Mouse (Mus musculus) G1E (cell line): ENCODE measurements around the gene Plxnd1. TPM values are rescaled to one million over a fixed set of nuclear protein-coding genes. Genes with fewer than 3 reads are reported as not detected.

Experiments used
- ATAC-seq: 2 replicates; pipeline ENCODE4 v1.8.0; 2016; ENCODE audit warnings: mild to moderate bottlenecking; ENCODE audit not compliant: insufficient number of reproducible peaks, poor library complexity, low FRiP score, severe bottlenecking; ENCODE audit errors: extremely low read depth
- DNase-seq: peaks from one replicate; pipeline ENCODE4 v3.0.0; 2012; ENCODE audit warnings: low spot score
- H3K27me3 ChIP-seq: 2 replicates; pipeline ENCODE4 v1.6.1; 2012; ENCODE audit warnings: mild to moderate bottlenecking, low read length, inconsistent platforms; ENCODE audit not compliant: insufficient read depth
- H3K36me3 ChIP-seq: replicated peaks from 2 replicates; pipeline ENCODE3; 2012; ENCODE audit warnings: mild to moderate bottlenecking, inconsistent platforms
- H3K4me1 ChIP-seq: 2 replicates; pipeline ENCODE4 v1.6.1; 2012; ENCODE audit warnings: low read depth, low read length, inconsistent platforms, mixed read lengths; ENCODE audit not compliant: insufficient read depth
- H3K4me3 ChIP-seq: 2 replicates; pipeline ENCODE4 v1.5.1; 2012; ENCODE audit warnings: low read depth, mild to moderate bottlenecking, inconsistent platforms, low read length, moderate library complexity, mixed read lengths
- H3K9me3 ChIP-seq: replicated peaks from 2 replicates; pipeline ENCODE4 v1.6.1; 2012; ENCODE audit warnings: inconsistent platforms
- CTCF ChIP-seq: IDR thresholded peaks from 2 replicates; pipeline ENCODE4 v1.5.1; 2012; ENCODE audit warnings: low read depth, low read length, inconsistent platforms, mixed read lengths
- GATA1 ChIP-seq: IDR thresholded peaks from 2 replicates; pipeline ENCODE4 v1.6.1; 2012; ENCODE audit warnings: borderline replicate concordance, low read length, inconsistent platforms, mixed read lengths
- GATA2 ChIP-seq: IDR thresholded peaks from 2 replicates; pipeline ENCODE4 v1.6.1; 2012; ENCODE audit warnings: low read depth, low read length, inconsistent platforms, borderline replicate concordance
- POLR2AphosphoS5 ChIP-seq: IDR thresholded peaks from 2 replicates; pipeline ENCODE4 v1.6.1; 2012; ENCODE audit warnings: low read depth, low read length, inconsistent platforms; ENCODE audit not compliant: insufficient replicate concordance
- TAL1 ChIP-seq: conservative IDR thresholded peaks from 2 replicates; pipeline ENCODE4 v1.6.1; 2012; ENCODE audit warnings: low read depth, low read length, inconsistent platforms, mixed read lengths
- polyA plus RNA-seq: library from polyadenylated mRNA; stranded (reverse); fragments of >175 nt; gene quantifications from 2 replicates; pipeline ENCODE4 v1.2.3, GENCODE M21; 2012
- total RNA-seq, 2 experiments: library from RNA; stranded (forward) in 1 of 2; stranded (reverse) in 1 of 2; fragments of 200-1000 nt in 1 of 2; fragments of >200 nt in 1 of 2; fragmentation: Nextera tagmentation in 1 of 2; gene quantifications; 2 replicates each; pipeline ENCODE4 v1.2.3; 2014 to 2017

Gene Plxnd1
- total and polyA plus RNA-seq, 3 experiments = 1.2 to 1.7 (median 1.5) TPM

- Histone ChIP-seq H3K4me1 (peaks cover 30% of the 10 kb centered on the region), H3K4me3 (no peak overlapping the region), H3K27me3 (peaks cover 50% of the 10 kb centered on the region), H3K36me3 (no peaks in the 10 kb centered on the region), H3K9me3 (no peaks in the 10 kb centered on the region)
- TF ChIP-seq POLR2AphosphoS5 (no peak), GATA1 (no peak), CTCF (no peak), GATA2 (no peak), TAL1 (no peak)
- ATAC-seq (no peak), DNase-seq (no peak)
These were observed 11.9 kb upstream of the Plxnd1 start for GRCm38 (mm10) chr6:116006731-116007130.

DNA sequence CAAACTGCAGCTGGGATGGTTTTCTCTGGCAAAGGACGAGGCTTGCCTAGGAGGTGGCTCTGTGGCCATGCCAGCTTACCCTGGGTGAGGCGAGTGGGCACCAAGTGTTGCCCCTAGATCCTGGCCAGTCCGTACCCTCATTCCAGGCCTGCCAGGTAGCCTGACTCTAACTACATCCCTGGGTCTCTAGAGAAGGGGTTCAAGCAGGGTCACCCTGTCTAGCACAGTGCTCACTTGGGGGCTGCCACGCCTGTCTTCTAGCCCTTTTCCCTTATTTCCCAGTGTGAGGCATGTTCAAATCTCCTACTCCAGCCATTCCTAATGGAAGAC, 11.1 kb upstream of the Plxnd1 start:
- no peaks in the 10 kb centered on the region for H3K36me3 ChIP-seq
- ATAC-seq (no peak), DNase-seq (no peak)
- H3K4me1 ChIP-seq = peaks cover 30% of the 10 kb centered on the region
- H3K4me3 ChIP-seq = no peak overlapping the region
- no peak for TF ChIP-seq GATA1
- no peak for TF ChIP-seq TAL1
- TF ChIP-seq POLR2AphosphoS5 = no peak
- TF ChIP-seq CTCF = no peak
- H3K27me3 ChIP-seq = peaks cover 53% of the 10 kb centered on the region
- no peaks in the 10 kb centered on the region for H3K9me3 ChIP-seq

- Histone ChIP-seq H3K4me3 (no peak overlapping the region), H3K36me3 (no peaks in the 10 kb centered on the region), H3K27me3 (peaks cover 56% of the 10 kb centered on the region), H3K9me3 (no peaks in the 10 kb centered on the region), H3K4me1 (peaks cover 27% of the 10 kb centered on the region)
- no peak for DNase-seq
- no peak for TF ChIP-seq POLR2AphosphoS5
- TF ChIP-seq TAL1 = no peak
- TF ChIP-seq GATA2 = no peak
- TF ChIP-seq GATA1 = no peak
- TF ChIP-seq CTCF = no peak
- ATAC-seq = no peak
These were observed 10.6 kb upstream of the Plxnd1 start for GRCm38 (mm10) chr6:116005275-116005958.

DNA sequence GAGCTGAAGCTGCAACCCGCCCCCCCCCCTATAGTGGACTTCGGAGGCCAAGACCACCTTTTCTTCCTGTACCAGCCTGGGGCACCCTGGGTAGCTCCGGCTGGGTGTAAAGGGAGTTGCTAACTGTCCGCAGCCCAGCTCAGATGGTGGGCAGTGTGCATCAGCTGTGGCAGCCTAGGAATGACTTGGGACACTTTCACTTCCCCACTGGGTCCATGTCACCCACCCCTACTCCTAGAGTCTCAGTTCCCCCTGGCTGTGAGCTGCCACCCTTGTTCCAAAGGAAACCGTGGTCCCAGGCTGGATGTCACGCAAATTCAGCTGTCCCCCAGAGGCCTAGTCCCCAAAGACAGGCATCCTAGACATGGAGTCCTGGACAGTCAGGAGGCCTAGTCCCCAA, 9.9 kb upstream of the Plxnd1 start:
- no peak overlapping the region for H3K4me3 ChIP-seq
- no peak for ATAC-seq
- no peak for DNase-seq
- peaks cover 27% of the 10 kb centered on the region for H3K4me1 ChIP-seq
- no peaks in the 10 kb centered on the region for H3K36me3 ChIP-seq
- H3K9me3 ChIP-seq = no peaks in the 10 kb centered on the region
- no peak for TF ChIP-seq GATA2
- TF ChIP-seq TAL1 = no peak
- TF ChIP-seq POLR2AphosphoS5 = no peak
- no peak for TF ChIP-seq GATA1
- TF ChIP-seq CTCF = no peak
- H3K27me3 ChIP-seq = peaks cover 56% of the 10 kb centered on the region

- DNase-seq = no peak
These were observed 9.3 kb upstream of the Plxnd1 start for GRCm38 (mm10) chr6:116004069-116004468.

DNA sequence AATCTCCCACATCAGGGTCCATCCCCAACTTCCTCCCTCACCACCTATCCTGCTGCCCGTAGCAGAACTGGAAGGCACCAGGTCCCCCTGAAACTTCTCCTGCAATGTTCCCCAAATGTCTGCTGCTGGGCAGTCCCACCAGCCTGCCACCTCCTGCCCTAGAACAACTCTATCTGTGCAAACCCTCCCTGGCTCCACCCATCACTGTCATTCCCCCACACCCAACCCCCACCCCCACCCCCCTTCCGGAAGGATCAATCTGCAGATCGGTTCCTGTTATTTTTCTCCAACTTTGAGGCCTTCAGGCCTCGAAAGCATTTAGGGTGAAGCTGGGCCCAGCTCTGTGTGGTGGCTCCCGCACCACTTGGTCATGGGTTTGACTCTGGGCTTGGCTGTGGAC, 8.7 kb upstream of the Plxnd1 start:
- TF ChIP-seq GATA1 (no peak), POLR2AphosphoS5 (no peak), GATA2 (no peak), TAL1 (no peak), CTCF (no peak)

More at GRCm38 (mm10) chr6:116004069-116004468, 9.3 kb upstream of the Plxnd1 start:
- TF ChIP-seq GATA1 (no peak), TAL1 (no peak), GATA2 (no peak), CTCF (no peak), POLR2AphosphoS5 (no peak)
- Histone ChIP-seq H3K27me3 (peaks cover 52% of the 10 kb centered on the region), H3K4me1 (peaks cover 27% of the 10 kb centered on the region), H3K4me3 (peak overlapping the region; percentile 36; the same call in 1 of the 2 replicates), H3K36me3 (no peaks in the 10 kb centered on the region), H3K9me3 (no peaks in the 10 kb centered on the region)
- no peak for ATAC-seq

More for the DNA sequence above, 8.7 kb upstream of the Plxnd1 start:
- Histone ChIP-seq H3K4me3 (peak overlapping the region; percentile 36; the same call in 1 of the 2 replicates), H3K9me3 (no peaks in the 10 kb centered on the region), H3K36me3 (no peaks in the 10 kb centered on the region), H3K4me1 (peaks cover 27% of the 10 kb centered on the region), H3K27me3 (peaks cover 52% of the 10 kb centered on the region)
- ATAC-seq (no peak), DNase-seq (no peak)
